Mouse (Mus musculus) limb, embryonic 11.5 days (tissue): ENCODE results near the gene Angptl2. TPM values are rescaled to one million over a fixed set of nuclear protein-coding genes. Genes with fewer than 3 reads are reported as not detected.

ENCODE experiments used
- ATAC-seq: fragments of 200-750 bp; cut with Nextera tagmentation; 2 replicates; pipeline ENCODE4 v1.8.0; 2017; ENCODE audit warnings: low read depth; ENCODE audit not compliant: insufficient number of reproducible peaks, low FRiP score, low TSS enrichment
- DNase-seq: peaks from one replicate; pipeline ENCODE4 v3.0.0-alpha.2; 2015; ENCODE audit warnings: low spot score
- H3K27ac ChIP-seq: fragments of 300-500 bp; sonication (generic); replicated peaks from 2 replicates; pipeline ENCODE4 v1.5.1; 2014; ENCODE audit warnings: low read depth, mild to moderate bottlenecking, low read length
- H3K27me3 ChIP-seq: fragments of 300-500 bp; sonication (generic); 2 replicates; pipeline ENCODE4 v1.6.1; 2014; ENCODE audit warnings: mild to moderate bottlenecking, low read length, mixed read lengths; ENCODE audit not compliant: control insufficient read depth, insufficient read depth
- H3K36me3 ChIP-seq: fragments of 300-500 bp; sonication (generic); 2 replicates; pipeline ENCODE4 v1.6.1; 2014; ENCODE audit warnings: mild to moderate bottlenecking, low read length, moderate library complexity, mixed read lengths; ENCODE audit not compliant: control insufficient read depth, insufficient read depth
- H3K4me1 ChIP-seq: fragments of 300-500 bp; sonication (generic); 2 replicates; pipeline ENCODE4 v1.6.1; 2014; ENCODE audit warnings: low read length, mixed read lengths; ENCODE audit not compliant: control insufficient read depth, insufficient read depth
- H3K4me2 ChIP-seq: fragments of 300-500 bp; sonication (generic); 2 replicates; pipeline ENCODE4 v1.6.1; 2014; ENCODE audit warnings: low read depth, mild to moderate bottlenecking, moderate library complexity; ENCODE audit not compliant: severe bottlenecking
- H3K4me3 ChIP-seq: fragments of 300-500 bp; sonication (generic); 2 replicates; pipeline ENCODE4 v1.5.1; 2014; ENCODE audit warnings: low read depth, low read length
- H3K9ac ChIP-seq: fragments of 300-500 bp; sonication (generic); 2 replicates; pipeline ENCODE4 v1.6.1; 2014; ENCODE audit warnings: mild to moderate bottlenecking, low read length
- H3K9me3 ChIP-seq: fragments of 300-500 bp; sonication (generic); 2 replicates; pipeline ENCODE4 v1.6.1; 2016; ENCODE audit warnings: low read length; ENCODE audit not compliant: control insufficient read depth
- WGBS: fragments of 180-500 bp; shearing (Covaris S2); extraction: QIAGEN DNeasy Blood & Tissue Kit; methylation state at CpG from one replicate; pipeline ENCODE4 v1.1.7; 2014; 5-methylcytosine and 5-hydroxymethylcytosine counted together
- polyA plus RNA-seq: library from polyadenylated mRNA; unstranded; fragments of >200 nt; fragmentation: Nextera tagmentation; extraction: Ambion mirVana; gene quantifications from 2 replicates; pipeline ENCODE4 v1.2.1, GENCODE M21; 2014

The Angptl2 gene
- polyA plus RNA-seq, 1 experiment from 2014 or later: 48.8 TPM

DNA sequence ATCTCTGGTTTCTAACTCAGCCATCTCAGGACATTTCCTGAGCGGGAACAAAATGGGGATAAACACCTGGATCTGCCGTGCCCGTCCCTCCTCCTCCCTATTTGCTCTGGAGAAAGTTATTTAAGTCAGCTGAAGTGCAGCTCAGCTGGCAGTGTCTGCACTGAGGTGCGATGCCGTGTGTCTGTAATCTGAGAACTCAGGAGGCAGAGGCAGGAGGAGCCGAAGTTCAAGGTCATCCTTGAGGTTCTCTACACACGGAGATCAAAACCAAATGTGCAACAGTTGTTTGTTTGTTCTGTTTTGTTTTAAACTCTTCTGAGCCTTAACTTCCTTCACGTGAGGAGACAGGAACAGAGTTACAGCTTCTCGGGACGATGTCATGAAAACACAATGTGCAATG is 14.8 kb downstream of the Angptl2 start:
- H3K4me2 ChIP-seq: no peak overlapping the region
- H3K27me3 ChIP-seq: no peaks in the 10 kb centered on the region
- H3K27ac ChIP-seq: no peak overlapping the region
- ATAC-seq: no peak
- peaks cover 5% of the 10 kb centered on the region; the same call in 1 of the 2 replicates for H3K36me3 ChIP-seq
- no peaks in the 10 kb centered on the region for H3K4me1 ChIP-seq
- no peak overlapping the region for H3K4me3 ChIP-seq
- WGBS: 54% methylated on average over 10 of the region's 10 CpGs
- no peaks in the 10 kb centered on the region for H3K9me3 ChIP-seq
- H3K9ac ChIP-seq: no peak overlapping the region
- no peak for DNase-seq

DNA sequence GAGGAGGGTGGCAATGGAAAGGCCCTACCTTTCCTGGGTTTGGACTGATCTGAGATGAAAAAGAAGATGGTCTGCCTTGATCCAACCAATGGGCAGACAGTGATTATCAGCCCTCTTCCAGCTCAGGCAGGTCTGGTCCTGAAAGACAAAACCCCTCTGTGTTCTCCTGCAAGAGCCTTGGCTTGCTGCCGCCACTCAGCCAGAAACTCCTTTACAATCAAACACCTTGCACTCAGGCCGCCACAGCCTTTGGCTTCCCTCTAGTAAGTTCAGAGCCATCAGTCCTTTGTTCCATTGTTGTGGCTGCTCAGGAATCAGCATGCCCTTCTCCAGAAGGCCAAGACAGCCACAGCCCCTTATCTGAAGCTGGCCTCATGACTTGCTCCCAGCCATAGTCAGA is 15.9 kb downstream of the Angptl2 start:
- H3K4me1 ChIP-seq: no peaks in the 10 kb centered on the region
- H3K9ac ChIP-seq: no peak overlapping the region

DNA sequence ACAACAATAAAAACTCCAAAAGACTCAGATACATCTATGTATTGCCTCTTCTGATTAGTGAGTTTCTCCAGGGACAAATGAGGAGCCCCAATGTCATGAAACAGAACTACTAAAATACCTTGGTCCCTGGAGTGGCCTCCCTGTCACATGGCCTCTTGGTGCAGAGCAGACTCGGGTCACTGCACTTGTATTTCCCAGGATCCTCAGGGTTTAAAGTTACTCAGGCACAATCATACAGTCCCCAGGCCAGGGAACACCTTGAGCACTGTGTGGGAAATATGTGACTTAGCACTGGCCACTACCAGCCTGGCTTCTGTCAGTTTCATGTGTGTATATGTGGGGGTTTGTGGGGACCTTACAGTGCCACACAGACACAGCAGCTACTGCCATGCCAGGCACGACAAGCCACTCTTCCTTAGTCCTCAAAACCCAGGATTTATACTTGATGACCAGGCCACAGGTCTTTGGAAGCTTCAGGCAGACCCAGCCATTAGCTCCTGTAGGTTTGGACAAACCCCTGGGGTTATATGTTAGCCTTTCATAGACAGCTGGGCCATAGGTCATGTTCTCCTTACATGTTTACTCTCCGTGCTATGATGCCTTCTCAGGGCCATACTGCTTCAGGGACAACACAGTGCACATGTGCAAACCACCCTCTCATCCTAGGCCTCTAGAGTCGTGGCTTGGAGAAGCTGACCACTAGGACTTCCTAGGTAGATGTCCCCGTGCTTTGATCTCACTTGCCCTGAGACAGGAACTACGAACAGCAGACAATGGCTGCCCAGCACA is 17.1 kb downstream of the Angptl2 start:
- Histone ChIP-seq H3K36me3 (peaks cover 5% of the 10 kb centered on the region; the same call in 1 of the 2 replicates), H3K4me1 (no peaks in the 10 kb centered on the region), H3K9me3 (no peaks in the 10 kb centered on the region), H3K4me2 (no peak overlapping the region), H3K9ac (no peak overlapping the region), H3K4me3 (no peak overlapping the region), H3K27ac (no peak overlapping the region), H3K27me3 (no peaks in the 10 kb centered on the region)
- ATAC-seq: no peak
- WGBS: 79% methylated on average over 6 of the region's 6 CpGs
- no peak for DNase-seq

More for the DNA sequence above, 15.9 kb downstream of the Angptl2 start:
- H3K4me3 ChIP-seq: no peak overlapping the region
- WGBS: 76% methylated on average over 2 of the region's 2 CpGs
- peaks cover 5% of the 10 kb centered on the region; the same call in 1 of the 2 replicates for H3K36me3 ChIP-seq
- ATAC-seq: no peak
- no peaks in the 10 kb centered on the region for H3K27me3 ChIP-seq
- H3K9me3 ChIP-seq: no peaks in the 10 kb centered on the region
- H3K4me2 ChIP-seq: no peak overlapping the region
- no peak overlapping the region for H3K27ac ChIP-seq
- no peak for DNase-seq

DNA sequence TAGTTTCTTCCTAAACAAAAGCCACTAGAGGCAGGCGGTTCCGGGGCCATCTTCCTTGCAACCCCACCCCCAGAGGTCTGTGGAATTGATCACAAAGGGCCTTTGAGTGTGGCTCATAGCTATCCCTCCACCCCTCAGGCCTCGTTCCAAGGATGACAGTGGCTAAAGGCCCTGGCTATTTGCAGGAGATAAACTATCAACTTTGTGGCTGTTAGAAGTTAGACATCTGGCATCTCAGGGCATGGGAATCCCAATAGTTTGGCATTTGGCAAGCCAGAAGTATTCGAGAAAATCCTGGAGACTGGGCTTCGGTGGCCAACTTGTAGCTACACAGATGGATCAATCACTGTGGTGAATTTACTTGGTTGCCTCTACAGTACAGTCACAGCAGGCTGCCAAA is 18.0 kb downstream of the Angptl2 start:
- H3K4me3 ChIP-seq: no peak overlapping the region
- no peak for ATAC-seq
- no peaks in the 10 kb centered on the region for H3K27me3 ChIP-seq
- peaks cover 2% of the 10 kb centered on the region; the same call in 1 of the 2 replicates for H3K36me3 ChIP-seq
- no peak for DNase-seq
- no peak overlapping the region for H3K27ac ChIP-seq
- H3K9ac ChIP-seq: no peak overlapping the region
- no peaks in the 10 kb centered on the region for H3K4me1 ChIP-seq
- H3K9me3 ChIP-seq: no peaks in the 10 kb centered on the region
- WGBS: 84% methylated on average over 5 of the region's 5 CpGs
- H3K4me2 ChIP-seq: no peak overlapping the region

DNA sequence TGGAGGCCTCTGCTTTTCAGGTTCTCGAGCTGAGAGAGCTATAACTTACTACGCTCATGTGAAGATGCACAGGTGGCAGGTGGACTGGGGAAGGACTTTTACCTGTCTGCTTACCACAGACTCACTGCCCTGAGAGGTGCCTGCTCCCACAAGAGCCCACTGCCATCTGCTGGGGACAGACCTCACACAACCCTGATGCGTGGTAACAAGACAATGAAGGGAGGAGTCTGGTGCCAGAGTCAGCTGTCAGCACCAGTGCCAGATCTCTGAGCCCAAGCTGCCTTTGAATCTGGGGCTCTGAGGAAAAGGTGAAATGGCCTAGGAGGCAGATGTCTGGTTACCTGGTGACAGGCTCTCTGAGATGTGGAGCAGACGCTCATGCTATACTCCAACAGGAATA is 19.0 kb downstream of the Angptl2 start:
- Histone ChIP-seq H3K4me1 (no peaks in the 10 kb centered on the region), H3K36me3 (no peaks in the 10 kb centered on the region), H3K4me2 (no peak overlapping the region), H3K27ac (no peak overlapping the region), H3K4me3 (no peak overlapping the region), H3K9me3 (no peaks in the 10 kb centered on the region), H3K27me3 (no peaks in the 10 kb centered on the region), H3K9ac (no peak overlapping the region)
- ATAC-seq: no peak
- DNase-seq: no peak
- 86% methylated on average over 4 of the region's 4 CpGs for WGBS

DNA sequence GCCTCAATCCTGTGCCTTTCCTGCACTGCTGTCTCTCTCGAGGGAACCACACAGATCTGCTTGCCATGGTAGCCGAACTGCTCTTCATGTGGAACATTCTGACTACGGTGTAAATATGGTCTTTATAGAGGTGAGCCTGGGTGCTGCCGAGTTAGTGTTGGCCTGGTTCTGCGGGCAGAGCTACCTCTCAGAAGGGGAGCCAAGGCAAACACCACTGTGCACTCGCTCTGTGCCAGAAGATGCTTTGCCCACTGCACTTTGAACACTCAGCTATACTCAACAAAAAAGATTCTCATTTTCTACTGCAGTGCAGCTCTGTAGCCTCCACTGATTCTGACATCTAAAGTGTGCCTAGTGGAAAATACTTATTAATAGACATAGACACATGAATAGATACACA is 21.7 kb downstream of the Angptl2 start:
- DNase-seq: no peak
- Histone ChIP-seq H3K4me2 (no peak overlapping the region), H3K4me1 (no peaks in the 10 kb centered on the region), H3K4me3 (no peak overlapping the region), H3K9ac (no peak overlapping the region), H3K36me3 (peaks cover 6% of the 10 kb centered on the region; the same call in 1 of the 2 replicates), H3K27ac (no peak overlapping the region), H3K9me3 (no peaks in the 10 kb centered on the region), H3K27me3 (no peaks in the 10 kb centered on the region)
- 90% methylated on average over 6 of the region's 6 CpGs for WGBS
- ATAC-seq: no peak

DNA sequence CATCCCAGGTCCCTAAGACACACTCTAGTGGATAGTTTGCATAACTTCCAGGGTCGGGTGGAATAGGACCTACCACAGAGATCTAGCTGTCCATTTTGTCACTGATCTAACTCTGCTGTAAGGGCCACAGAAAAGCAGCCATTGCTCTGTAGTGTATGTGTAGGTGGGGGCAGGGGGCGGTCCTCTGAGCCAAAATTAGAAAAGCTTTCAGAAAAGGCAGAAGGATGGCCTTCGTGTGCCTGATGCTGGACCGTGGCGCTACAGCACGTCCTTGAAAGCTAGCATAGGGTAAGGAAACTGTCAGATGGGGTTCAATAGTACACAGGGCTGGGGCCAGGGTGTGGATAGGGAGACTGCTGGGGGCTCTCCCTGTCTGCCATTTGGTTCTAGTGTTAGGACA is 29.0 kb downstream of the Angptl2 start:
- Histone ChIP-seq H3K4me3 (no peak overlapping the region), H3K9ac (no peak overlapping the region), H3K36me3 (peaks cover 8% of the 10 kb centered on the region; the same call in 1 of the 2 replicates), H3K4me2 (no peak overlapping the region), H3K4me1 (peaks cover under 1% of the 10 kb centered on the region; the same call in 1 of the 2 replicates), H3K9me3 (no peaks in the 10 kb centered on the region), H3K27ac (no peak overlapping the region), H3K27me3 (no peaks in the 10 kb centered on the region)
- ATAC-seq (no peak), DNase-seq (no peak)
- 84% methylated on average over 6 of the region's 6 CpGs for WGBS

DNA sequence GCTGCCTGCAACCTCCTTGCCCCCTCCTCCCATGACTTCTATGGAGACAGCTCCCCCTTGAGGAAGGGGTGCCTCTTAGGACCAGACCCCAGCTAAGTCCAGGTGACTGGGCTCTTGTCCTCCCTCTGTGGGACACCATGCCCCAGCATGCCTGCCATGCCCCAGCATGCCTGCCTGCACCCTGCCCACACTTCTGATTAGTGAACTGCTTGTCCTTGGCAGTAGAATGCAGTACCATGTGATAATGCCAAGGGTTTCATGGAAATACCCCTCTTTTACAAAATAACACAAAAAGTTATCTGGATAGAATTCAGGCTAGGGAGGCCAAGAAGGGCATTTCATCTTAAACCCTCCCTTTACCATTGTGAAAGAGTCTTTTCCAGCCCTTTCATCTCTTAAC is 29.5 kb downstream of the Angptl2 start:
- H3K4me2 ChIP-seq: no peak overlapping the region
- ATAC-seq: no peak
- no peak overlapping the region for H3K4me3 ChIP-seq
- peaks cover 3% of the 10 kb centered on the region; the same call in 1 of the 2 replicates for H3K4me1 ChIP-seq
- H3K9ac ChIP-seq: no peak overlapping the region
- no peak for DNase-seq
- no peaks in the 10 kb centered on the region for H3K9me3 ChIP-seq
- no peak overlapping the region for H3K27ac ChIP-seq
- H3K27me3 ChIP-seq: no peaks in the 10 kb centered on the region
- peaks cover 8% of the 10 kb centered on the region; the same call in 1 of the 2 replicates for H3K36me3 ChIP-seq
